Mouse (Mus musculus) MEL (cell line): ENCODE results near the gene Olfr251. TPM values are rescaled to one million over a fixed set of nuclear protein-coding genes. Genes with fewer than 3 reads are reported as not detected.
"Not testable (repeated sequence)": the region's sequence is repeated elsewhere in the genome, so short reads cannot be mapped to it uniquely, and the experiment has no call there.

Experiments
- DNase-seq: peaks from one replicate; pipeline ENCODE4 v3.0.0; 2011; ENCODE audit warnings: low read depth, low spot score
- H3K27ac ChIP-seq: 2 replicates; pipeline ENCODE4 v1.5.1; 2012; ENCODE audit warnings: low read depth, mild to moderate bottlenecking, control low read depth, low read length, moderate library complexity; ENCODE audit not compliant: control insufficient read depth
- H3K27me3 ChIP-seq, 2 experiments: fragments of 150-350 bp in 1 of 2; sonication (generic) in 1 of 2; 2 replicates each; pipeline ENCODE4 v1.6.1; 2012; ENCODE audit warnings: low read length in 2 of 2, mild to moderate bottlenecking in 2 of 2, improper control_type of control experiment in 1 of 2, moderate library complexity in 1 of 2; ENCODE audit not compliant: insufficient read depth in 2 of 2, control insufficient read depth in 1 of 2
- H3K36me3 ChIP-seq, 2 experiments: 2 replicates each; pipeline ENCODE4 v1.6.1; 2012 to 2014; ENCODE audit warnings: low read length in 2 of 2, improper control_type of control experiment in 1 of 2, inconsistent platforms in 1 of 2, mild to moderate bottlenecking in 1 of 2; ENCODE audit not compliant: insufficient read depth in 2 of 2, control insufficient read depth in 1 of 2
- H3K4me1 ChIP-seq, 2 experiments: fragments of 150-350 bp in 1 of 2; sonication (generic) in 1 of 2; 2 replicates each; pipeline ENCODE4 v1.6.1; 2012; ENCODE audit warnings: low read length in 2 of 2, improper control_type of control experiment in 1 of 2, mild to moderate bottlenecking in 1 of 2; ENCODE audit not compliant: insufficient read depth in 2 of 2, control insufficient read depth in 1 of 2
- H3K4me3 ChIP-seq, 2 experiments: fragments of 150-350 bp in 1 of 2; sonication (generic) in 1 of 2; 2 replicates each; pipeline ENCODE4 v1.5.1; 2012; ENCODE audit warnings: low read depth in 2 of 2, low read length in 2 of 2, mild to moderate bottlenecking in 2 of 2, moderate library complexity in 2 of 2, control low read depth in 1 of 2, improper control_type of control experiment in 1 of 2; ENCODE audit not compliant: control insufficient read depth in 1 of 2, insufficient read depth in 1 of 2
- H3K79me2 ChIP-seq: 2 replicates; pipeline ENCODE4 v1.6.1; 2012; ENCODE audit warnings: mild to moderate bottlenecking, low read length, moderate library complexity; ENCODE audit not compliant: control insufficient read depth, poor library complexity, insufficient read depth
- H3K9ac ChIP-seq: 2 replicates; pipeline ENCODE4 v1.6.1; 2012; ENCODE audit warnings: low read depth, mild to moderate bottlenecking, control low read depth, low read length, moderate library complexity; ENCODE audit not compliant: control insufficient read depth, poor library complexity, severe bottlenecking
- H3K9me3 ChIP-seq: fragments of 150-350 bp; sonication (generic); replicated peaks from 2 replicates; pipeline ENCODE4 v1.6.1; 2012; ENCODE audit warnings: mild to moderate bottlenecking, low read length, improper control_type of control experiment, moderate library complexity; ENCODE audit not compliant: insufficient read depth
- BHLHE40 ChIP-seq: IDR thresholded peaks from 2 replicates; pipeline ENCODE4 v1.6.1; 2012; ENCODE audit warnings: low read depth, mild to moderate bottlenecking, inconsistent platforms, low read length, improper control_type of control experiment, borderline replicate concordance
- E2F4 ChIP-seq: IDR thresholded peaks from 2 replicates; pipeline ENCODE4 v1.6.1; 2011; ENCODE audit warnings: low read depth, low read length, improper control_type of control experiment, borderline replicate concordance
- EP300 ChIP-seq, 2 experiments: IDR thresholded peaks; 2 replicates each; pipeline ENCODE4 v1.6.1; 2011; ENCODE audit warnings: improper control_type of control experiment in 2 of 2, low read length in 2 of 2, low read depth in 1 of 2, mild to moderate bottlenecking in 1 of 2
- GABPA ChIP-seq: IDR thresholded peaks from 2 replicates; pipeline ENCODE4 v1.6.1; 2012; ENCODE audit warnings: low read depth, mild to moderate bottlenecking, inconsistent platforms, low read length, improper control_type of control experiment, moderate library complexity
- KAT2A ChIP-seq: conservative IDR thresholded peaks from 2 replicates; pipeline ENCODE4 v1.6.1; 2012; ENCODE audit warnings: low read depth, low read length, improper control_type of control experiment, inconsistent platforms
- MAX ChIP-seq: IDR thresholded peaks from 2 replicates; pipeline ENCODE4 v1.6.1; 2011; ENCODE audit warnings: low read length, improper control_type of control experiment
- MAZ ChIP-seq: IDR thresholded peaks from 2 replicates; pipeline ENCODE4 v1.6.1; 2012; ENCODE audit warnings: low read depth, mild to moderate bottlenecking, inconsistent platforms, low read length, improper control_type of control experiment
- MEF2A ChIP-seq: IDR thresholded peaks from 2 replicates; pipeline ENCODE4 v1.6.1; 2014; ENCODE audit warnings: low read depth, mild to moderate bottlenecking, inconsistent platforms, low read length, improper control_type of control experiment; ENCODE audit not compliant: poor library complexity, insufficient replicate concordance, severe bottlenecking; ENCODE audit errors: extremely low read depth
- MYB ChIP-seq: IDR thresholded peaks from 2 replicates; pipeline ENCODE4 v1.6.1; 2011; ENCODE audit warnings: mild to moderate bottlenecking, low read depth, low read length, improper control_type of control experiment
- NRF1 ChIP-seq: IDR thresholded peaks from 2 replicates; pipeline ENCODE4 v1.6.1; 2014; ENCODE audit warnings: low read depth, mild to moderate bottlenecking, inconsistent platforms, low read length, improper control_type of control experiment, moderate library complexity; ENCODE audit not compliant: poor library complexity, insufficient read depth, severe bottlenecking
- POLR2A ChIP-seq, 2 experiments: IDR thresholded peaks; 2 replicates each; pipeline ENCODE4 v1.6.1; 2011 to 2012; ENCODE audit warnings: low read length in 2 of 2, mild to moderate bottlenecking in 2 of 2, control low read depth in 1 of 2, improper control_type of control experiment in 1 of 2, low read depth in 1 of 2, moderate library complexity in 1 of 2; ENCODE audit not compliant: control insufficient read depth in 1 of 2, insufficient read depth in 1 of 2, poor library complexity in 1 of 2
- POLR2AphosphoS2 ChIP-seq: IDR thresholded peaks from 2 replicates; pipeline ENCODE4 v1.6.1; 2011; ENCODE audit warnings: low read length, improper control_type of control experiment
- RAD21 ChIP-seq: IDR thresholded peaks from 2 replicates; pipeline ENCODE4 v1.6.1; 2011; ENCODE audit warnings: mild to moderate bottlenecking, low read depth, low read length, improper control_type of control experiment
- SMC3 ChIP-seq: IDR thresholded peaks from 2 replicates; pipeline ENCODE4 v1.6.1; 2011; ENCODE audit warnings: low read depth, low read length, improper control_type of control experiment
- TCF12 ChIP-seq: IDR thresholded peaks from 2 replicates; pipeline ENCODE4 v1.6.1; 2014; ENCODE audit warnings: low read depth, mild to moderate bottlenecking, inconsistent platforms, low read length, improper control_type of control experiment, moderate library complexity
- USF2 ChIP-seq, 2 experiments: IDR thresholded peaks; 2 replicates each; pipeline ENCODE4 v1.6.1; 2011 to 2012; ENCODE audit warnings: improper control_type of control experiment in 2 of 2, low read length in 2 of 2, borderline replicate concordance in 1 of 2, inconsistent platforms in 1 of 2, low read depth in 1 of 2, mild to moderate bottlenecking in 1 of 2; ENCODE audit not compliant: insufficient read depth in 1 of 2
- ZC3H11A ChIP-seq: IDR thresholded peaks from 2 replicates; pipeline ENCODE4 v1.6.1; 2012; ENCODE audit warnings: low read depth, mild to moderate bottlenecking, inconsistent platforms, low read length, improper control_type of control experiment
- ZKSCAN1 ChIP-seq: IDR thresholded peaks from 2 replicates; pipeline ENCODE4 v1.6.1; 2012; ENCODE audit warnings: low read depth, mild to moderate bottlenecking, inconsistent platforms, low read length, improper control_type of control experiment, moderate library complexity
- ZMIZ1 ChIP-seq: IDR thresholded peaks from 2 replicates; pipeline ENCODE4 v1.6.1; 2012; ENCODE audit warnings: low read depth, mild to moderate bottlenecking, inconsistent platforms, low read length, improper control_type of control experiment, moderate library complexity
- ZNF384 ChIP-seq: IDR thresholded peaks from 2 replicates; pipeline ENCODE4 v1.6.1; 2012; ENCODE audit warnings: low read depth, mild to moderate bottlenecking, inconsistent platforms, low read length, improper control_type of control experiment
- polyA plus RNA-seq, 2 experiments: library from polyadenylated mRNA; stranded (reverse) in 1 of 2; unstranded in 1 of 2; fragments of >175 nt in 1 of 2; fragments of >200 nt in 1 of 2; gene quantifications; 2 replicates each; pipeline versions ENCODE4 v1.2.1 to v1.2.4; 2012; ENCODE audit warnings: low replicate concordance in 2 of 2, low read depth in 1 of 2; ENCODE audit not compliant: insufficient read length in 2 of 2, insufficient read depth in 1 of 2, missing spikeins in 1 of 2
- total RNA-seq: library from RNA; depleted of rRNA; stranded (reverse); fragments of 300-350 nt; gene quantifications from 2 replicates; pipeline ENCODE4 v1.2.3, GENCODE M21; 2012

Gene Olfr251
- total and polyA plus RNA-seq, 3 experiments = not detected

GRCm38 (mm10) chr9:38366596-38366995 lies 10.3 kb upstream of the Olfr251 start, which contains the start of gene Olfr250:
Gene Olfr250 (plus strand): TSS chr9:38366896.
- Histone ChIP-seq H3K4me1 (no peaks in the 10 kb centered on the region), H3K27ac (no peak within 1 kb of the TSS), H3K4me3 (no peak within 1 kb of the TSS), H3K9ac (no peak within 1 kb of the TSS), H3K27me3 (no peaks in the 10 kb centered on the region), H3K79me2 (no peaks in the 10 kb centered on the region), H3K36me3 (no peaks in the 10 kb centered on the region), H3K9me3 (no peaks in the 10 kb centered on the region)
- TF ChIP-seq POLR2A (IDR thresholded peaks at IDR 0.05; ENCODE audit: control insufficient read depth in 1 of 2, insufficient read depth in 1 of 2, low read depth in 1 of 2, low read length in 2 of 2, poor library complexity in 1 of 2) = no peak
- DNase-seq = no peak

DNA sequence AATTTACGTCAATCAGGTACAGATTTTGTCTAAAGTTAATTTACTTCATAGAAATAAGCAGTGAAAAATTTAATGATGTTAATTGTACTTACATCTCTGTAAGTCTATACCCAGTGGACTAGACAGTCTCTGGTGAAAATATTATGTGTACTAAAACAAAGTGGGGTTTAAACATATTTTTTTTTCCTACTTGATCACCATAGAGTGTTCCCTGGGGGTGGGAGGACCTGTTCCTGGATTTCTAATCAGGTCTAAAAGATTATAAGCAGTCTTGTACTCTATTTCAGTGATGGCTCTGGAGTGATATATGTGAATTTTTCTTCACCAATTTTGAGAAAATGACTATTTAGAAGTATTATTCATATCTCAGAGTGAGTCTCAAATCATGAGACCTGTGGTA lies 24.5 kb downstream of the Olfr251 start, which contains the start of gene Olfr147:
Olfr147 (plus strand) TSS at position 301 of the 400 bp plus-strand sequence.
- Histone ChIP-seq H3K9ac (no peak within 1 kb of the TSS), H3K4me1 (no peaks in the 10 kb centered on the region), H3K36me3 (no peaks in the 10 kb centered on the region), H3K27ac (no peak within 1 kb of the TSS), H3K4me3 (no peak within 1 kb of the TSS)
- DNase-seq = no peak
- TF ChIP-seq USF2 (IDR thresholded peaks at IDR 0.05; ENCODE audit: borderline replicate concordance in 1 of 2, insufficient read depth in 1 of 2, low read depth in 1 of 2, low read length in 2 of 2) = no peak
- no peak for TF ChIP-seq E2F4
- no peak for TF ChIP-seq BHLHE40
- no peak for TF ChIP-seq MAZ
- TF ChIP-seq ZNF384 = no peak
- TF ChIP-seq MYB = no peak
- TF ChIP-seq KAT2A = no peak
- no peak for TF ChIP-seq RAD21
- TF ChIP-seq NRF1 = no peak
- TF ChIP-seq TCF12 = no peak
- TF ChIP-seq ZC3H11A = no peak
- TF ChIP-seq SMC3 = no peak
- no peak for TF ChIP-seq ZKSCAN1
- TF ChIP-seq MAX = no peak
- TF ChIP-seq ZMIZ1 = no peak
- no peak for TF ChIP-seq POLR2AphosphoS2
- TF ChIP-seq MEF2A = no peak
- no peak for TF ChIP-seq EP300 (IDR thresholded peaks at IDR 0.05; ENCODE audit: low read depth in 1 of 2, low read length in 2 of 2)
- no peak for TF ChIP-seq GABPA
- TF ChIP-seq, all 39 proteins: peak for 0
- Histone ChIP-seq H3K27me3 (no peaks in the 10 kb centered on the region), H3K79me2 (no peaks in the 10 kb centered on the region), H3K9me3 (no peaks in the 10 kb centered on the region)

GRCm38 (mm10) chr9:38407502-38407901 lies 30.6 kb downstream of the Olfr251 start:
- not testable (repeated sequence) for H3K9ac ChIP-seq, H3K79me2 ChIP-seq, H3K27ac ChIP-seq, H3K4me1 ChIP-seq, H3K4me3 ChIP-seq, H3K36me3 ChIP-seq, H3K9me3 ChIP-seq, DNase-seq, H3K27me3 ChIP-seq

- not testable (repeated sequence) for H3K79me2 ChIP-seq, H3K36me3 ChIP-seq, H3K4me3 ChIP-seq, H3K4me1 ChIP-seq, H3K27me3 ChIP-seq, H3K9me3 ChIP-seq, H3K27ac ChIP-seq, H3K9ac ChIP-seq, DNase-seq
These were observed 36.6 kb downstream of the Olfr251 start for GRCm38 (mm10) chr9:38413502-38413901.
